Mouse (Mus musculus) lung, postnatal 0 days (tissue): Measurements from ENCODE around the gene Insrr.

ENCODE experiments used
- CTCF ChIP-seq: IDR thresholded peaks from 2 replicates; pipeline ENCODE4 v1.5.1; 2016; ENCODE audit warnings: antibody characterized with exemption, mild to moderate bottlenecking
- EP300 ChIP-seq: IDR thresholded peaks from 2 replicates; pipeline ENCODE4 v1.6.1; 2016; ENCODE audit warnings: antibody characterized with exemption, mild to moderate bottlenecking, control low read depth

GRCm38 (mm10) chr3:87761408-87762375 lies 35.1 kb upstream of the Insrr start:
- TF ChIP-seq CTCF (no peak), EP300 (no peak)
